Comparison of ENCODE assay signal across 28 mouse cellular contexts in genomic region chr1:91692709-91693460, GRCm38 (mm10).
DNase-seq lines count a peak whose midpoint lies in the region; ATAC-seq and TF ChIP-seq lines count a peak whose summit lies in the region.
"Had no signal": no experiment of that assay in that cellular context is flagged by ENCODE, and none has a peak within 500 bp of the region (broad histone marks: within the 10 kb centered on the region; RNA-seq: fewer than 3 reads in every experiment).

No protein-coding gene starts in this region.

- TF ChIP-seq CTCF in C2C12 (IDR thresholded peaks at IDR 0.05; ENCODE audit: control insufficient read depth, insufficient read depth, insufficient read length) (no peak), Patski (IDR thresholded peaks at IDR 0.05) (no peak)

- peak; percentile 23 for ATAC-seq in Patski
- ATAC-seq in neural tube, embryonic 15.5 days (ENCODE audit: low FRiP score) = no peak
- ATAC-seq: forebrain, embryonic 15.5 days; hindbrain, embryonic 16.5 days; intestine, embryonic 16.5 days had no signal

- H3K4me1 ChIP-seq in neural tube, embryonic 15.5 days = no peaks in the 10 kb centered on the region
- H3K4me1 ChIP-seq: forebrain, embryonic 12.5 days; forebrain, embryonic 15.5 days; heart, embryonic 12.5 days; heart, embryonic 15.5 days; hindbrain, embryonic 13.5 days had no signal

- 80% methylated on average over 9 of the region's 9 CpGs for WGBS in neural tube, embryonic 15.5 days

- H3K4me2 ChIP-seq in myocyte (ENCODE audit: low read depth) = peak overlapping the region; percentile 52
- no peak overlapping the region for H3K4me2 ChIP-seq in neural tube, embryonic 15.5 days
- H3K4me2 ChIP-seq: embryonic facial prominence, embryonic 12.5 days; embryonic facial prominence, embryonic 15.5 days; forebrain, embryonic 12.5 days; forebrain, embryonic 15.5 days; heart, embryonic 12.5 days; heart, embryonic 15.5 days; hindbrain, embryonic 13.5 days had no signal

- CTCF ChIA-PET in Patski (lab: Charles Lee) = interaction anchor here (0.7 kb wide), 1 partner anchor 9 kb away, joined by 3 read pairs; no protein-coding TSS in a partner anchor

- TF ChIP-seq POLR2A in myocyte (IDR thresholded peaks at IDR 0.05; ENCODE audit: insufficient read length, low read depth) = no peak

- no peaks in the 10 kb centered on the region for H3K36me3 ChIP-seq in C2C12 (ENCODE audit: control insufficient read depth, insufficient read depth)
- no peaks in the 10 kb centered on the region for H3K36me3 ChIP-seq in myocyte (ENCODE audit: control insufficient read depth, insufficient read depth)
- H3K36me3 ChIP-seq in neural tube, embryonic 15.5 days = no peaks in the 10 kb centered on the region
- H3K36me3 ChIP-seq: embryonic facial prominence, embryonic 12.5 days; embryonic facial prominence, embryonic 15.5 days; forebrain, embryonic 12.5 days; forebrain, embryonic 15.5 days; heart, embryonic 12.5 days; heart, embryonic 15.5 days; hindbrain, embryonic 10.5 days; hindbrain, embryonic 13.5 days had no signal

- H3K27ac ChIP-seq in neural tube, embryonic 15.5 days (replicated peaks) = no peak overlapping the region
- H3K27ac ChIP-seq: embryonic facial prominence, embryonic 12.5 days; embryonic facial prominence, embryonic 15.5 days; forebrain, embryonic 12.5 days; forebrain, embryonic 15.5 days; heart, embryonic 15.5 days; hindbrain, embryonic 10.5 days; hindbrain, embryonic 13.5 days had no signal

- H3K27me3 ChIP-seq in C2C12 (ENCODE audit: control insufficient read depth, insufficient read depth, insufficient read length) (no peaks in the 10 kb centered on the region), Patski (peaks cover 10% of the 10 kb centered on the region), myocyte (ENCODE audit: control insufficient read depth, insufficient read depth, insufficient read length) (no peaks in the 10 kb centered on the region)
- H3K27me3 ChIP-seq in neural tube, embryonic 15.5 days (replicated peaks) = no peaks in the 10 kb centered on the region
- H3K27me3 ChIP-seq: embryonic facial prominence, embryonic 12.5 days; embryonic facial prominence, embryonic 15.5 days; forebrain, embryonic 12.5 days; forebrain, embryonic 15.5 days; heart, embryonic 12.5 days; heart, embryonic 15.5 days; hindbrain, embryonic 13.5 days had no signal

- H3ac ChIP-seq in C2C12 (ENCODE audit: control insufficient read depth, insufficient read length, low read depth) (no peak overlapping the region), myocyte (ENCODE audit: control insufficient read depth, insufficient read length) (no peak overlapping the region)

- H3K4me3 ChIP-seq in C2C12 (ENCODE audit: insufficient read depth, poor library complexity, severe bottlenecking) (no peak overlapping the region), myocyte (no peak overlapping the region)
- no peak overlapping the region for H3K4me3 ChIP-seq in neural tube, embryonic 15.5 days (replicated peaks)
- H3K4me3 ChIP-seq: embryonic facial prominence, embryonic 12.5 days; embryonic facial prominence, embryonic 15.5 days; erythroblast, embryonic 14.5 days; forebrain, embryonic 12.5 days; forebrain, embryonic 15.5 days; heart, embryonic 12.5 days; heart, embryonic 15.5 days; hindbrain, embryonic 10.5 days; hindbrain, embryonic 13.5 days had no signal

- H3K79me2 ChIP-seq in C2C12 (ENCODE audit: control insufficient read depth, insufficient read depth) (no peaks in the 10 kb centered on the region), myocyte (ENCODE audit: control insufficient read depth, insufficient read depth) (no peaks in the 10 kb centered on the region)

- H3K9ac ChIP-seq in neural tube, embryonic 15.5 days (replicated peaks) = no peak overlapping the region
- H3K9ac ChIP-seq: embryonic facial prominence, embryonic 12.5 days; embryonic facial prominence, embryonic 15.5 days; forebrain, embryonic 12.5 days; forebrain, embryonic 15.5 days; heart, embryonic 12.5 days; heart, embryonic 15.5 days; hindbrain, embryonic 13.5 days had no signal

- in situ Hi-C loops in Patski (cut with MboI; ENCODE audit: low pct_unique_long_range_greater_than_20kb) = no loop called here

- H3K9me3 ChIP-seq in neural tube, embryonic 15.5 days (replicated peaks) = no peaks in the 10 kb centered on the region
- H3K9me3 ChIP-seq: embryonic facial prominence, embryonic 15.5 days; forebrain, embryonic 12.5 days; forebrain, embryonic 15.5 days; heart, embryonic 15.5 days had no signal

- H3K79me3 ChIP-seq in C2C12 (ENCODE audit: low read depth) = no peaks in the 10 kb centered on the region

- POLR2A ChIA-PET in Patski (lab: Charles Lee) = interaction anchor here (0.9 kb wide), 1 partner anchor 22 kb away, joined by 3 read pairs; no protein-coding TSS in a partner anchor

- DNase-seq in 3T3-L1 (ENCODE audit: low read depth, low spot score) (peak; percentile 97), Patski (ENCODE audit: low read depth, low spot score) (no peak)
- no peak for DNase-seq in thymus, postnatal 25 days
- DNase-seq in c-Kit-positive CD71-positive TER-119-positive erythroid progenitor cells, embryonic 14.5 days (ENCODE audit: low spot score) = no peak
- DNase-seq: adrenal gland, postnatal 14 days; cerebellum, adult 11 months; cerebellum, adult 2 months; cerebellum, adult 9-11 months; cerebellum, postnatal 25 days; gastrocnemius, postnatal 25 days; heart, adult 18-20 months; heart, postnatal 10 days; heart, postnatal 36 days; kidney, adult 18-20 months had no signal

TF ChIP-seq in C2C12, 6 proteins besides CTCF, POLR2A, EP300 and RAD21:
- TF ChIP-seq USF1 (IDR thresholded peaks at IDR 0.05; ENCODE audit: low read depth) (no peak), MAX (IDR thresholded peaks at IDR 0.05) (no peak), MYOG (IDR thresholded peaks at IDR 0.05; ENCODE audit: control insufficient read depth, extremely low read depth, insufficient read length) (no peak), FOSL1 (IDR thresholded peaks at IDR 0.05; ENCODE audit: insufficient read depth, low read length, poor library complexity, severe bottlenecking) (peak; percentile 97), MYOD1 (IDR thresholded peaks at IDR 0.05; ENCODE audit: control insufficient read depth, insufficient read length, low read depth) (peak; percentile 61), CEBPB (IDR thresholded peaks at IDR 0.05; ENCODE audit: low read depth) (no peak)
TF ChIP-seq in C2C12: peak in this region for 2.

TF ChIP-seq in myocyte, 11 proteins besides CTCF, POLR2A, EP300 and RAD21:
- TF ChIP-seq TCF3 (IDR thresholded peaks at IDR 0.05; ENCODE audit: insufficient read length, low read depth) (no peak), USF1 (IDR thresholded peaks at IDR 0.05; ENCODE audit: low read depth) (no peak), CEBPB (IDR thresholded peaks at IDR 0.05; ENCODE audit: insufficient read depth, poor library complexity, severe bottlenecking) (0 out of 2 replicates have a peak, but pooled peaks have one; percentile 11), REST (IDR thresholded peaks at IDR 0.05; ENCODE audit: insufficient read depth, insufficient read length) (no peak)
